Mouse (Mus musculus): ENCODE data around the gene Zfand2a. TPM values are rescaled to one million over a fixed set of nuclear protein-coding genes. Genes with fewer than 3 reads are reported as not detected.

The Zfand2a gene
- polyA plus RNA-seq, 1 experiment from 2014 or later, result 9.6 TPM

DNA sequence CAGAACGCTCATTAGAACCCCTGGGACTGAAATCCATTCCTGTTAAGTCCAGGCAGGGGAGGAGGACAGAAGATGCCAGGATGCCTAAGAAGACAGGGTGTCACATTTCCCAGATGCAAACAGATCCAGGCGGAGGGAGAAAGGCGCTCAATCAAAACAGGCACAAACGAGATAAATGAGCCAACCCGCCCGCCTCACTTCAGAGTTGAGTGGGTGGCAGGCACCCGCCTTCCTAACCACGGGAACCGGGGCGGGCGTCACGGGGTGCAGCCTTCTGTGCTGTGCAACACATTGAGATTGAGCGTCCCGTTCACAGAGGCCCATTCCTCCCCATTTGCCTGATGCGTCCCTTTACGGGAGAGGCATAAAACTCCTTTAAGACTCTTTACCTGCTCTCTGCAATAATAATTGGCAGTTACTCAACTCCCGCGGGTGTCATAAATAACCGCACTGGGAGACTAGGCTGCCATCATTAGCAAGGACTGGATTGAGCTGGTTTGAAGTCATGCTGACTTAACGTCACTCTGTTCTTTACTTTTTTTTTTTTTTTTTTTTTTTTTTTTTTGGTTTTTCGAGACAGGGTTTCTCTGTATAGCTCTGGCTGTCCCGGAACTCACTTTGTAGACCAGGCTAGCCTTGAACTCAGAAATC is 10.8 kb upstream of the Zfand2a start:
- no peaks in the 10 kb centered on the region for H3K4me1 ChIP-seq
- no peak overlapping the region for H3K4me3 ChIP-seq
- no peaks in the 10 kb centered on the region for H3K9me3 ChIP-seq
- no peak for DNase-seq (ENCODE audit: extremely low spot score, low spot score)
- WGBS, result 71% methylated on average over 22 of the region's 22 CpGs
- no peaks in the 10 kb centered on the region for H3K36me3 ChIP-seq (replicated peaks)
- no peak overlapping the region for H3K27ac ChIP-seq
- no peaks in the 10 kb centered on the region for H3K27me3 ChIP-seq (ENCODE audit: poor library complexity, severe bottlenecking)

DNA sequence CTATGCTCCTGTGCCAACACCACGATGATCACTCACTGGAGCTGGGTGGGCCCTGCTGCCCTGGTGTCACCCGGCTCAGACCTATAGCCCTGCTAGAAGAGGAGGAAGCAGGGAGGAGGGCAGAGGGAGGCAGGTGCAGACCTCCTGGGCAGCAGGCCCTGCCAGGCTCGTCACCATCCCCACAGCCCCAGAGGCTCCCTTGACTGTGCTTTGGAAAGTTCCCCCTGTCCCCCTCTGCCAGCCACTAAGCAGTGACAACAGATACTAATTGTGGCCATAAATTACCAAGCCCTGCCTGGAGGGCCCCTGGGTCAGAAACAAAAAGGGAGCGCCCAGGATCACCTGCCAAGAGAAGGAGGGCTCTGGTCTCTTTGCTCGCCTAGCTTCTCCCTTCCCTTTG is 9.3 kb upstream of the Zfand2a start:
- 72% methylated on average over 5 of the region's 5 CpGs for WGBS
- H3K27me3 ChIP-seq (ENCODE audit: poor library complexity, severe bottlenecking), result no peaks in the 10 kb centered on the region
- no peaks in the 10 kb centered on the region for H3K4me1 ChIP-seq
- H3K27ac ChIP-seq, result no peak overlapping the region
- no peaks in the 10 kb centered on the region for H3K36me3 ChIP-seq (replicated peaks)
- H3K9me3 ChIP-seq, result no peaks in the 10 kb centered on the region
- H3K4me3 ChIP-seq, result no peak overlapping the region
- no peak for DNase-seq (ENCODE audit: extremely low spot score, low spot score)

DNA sequence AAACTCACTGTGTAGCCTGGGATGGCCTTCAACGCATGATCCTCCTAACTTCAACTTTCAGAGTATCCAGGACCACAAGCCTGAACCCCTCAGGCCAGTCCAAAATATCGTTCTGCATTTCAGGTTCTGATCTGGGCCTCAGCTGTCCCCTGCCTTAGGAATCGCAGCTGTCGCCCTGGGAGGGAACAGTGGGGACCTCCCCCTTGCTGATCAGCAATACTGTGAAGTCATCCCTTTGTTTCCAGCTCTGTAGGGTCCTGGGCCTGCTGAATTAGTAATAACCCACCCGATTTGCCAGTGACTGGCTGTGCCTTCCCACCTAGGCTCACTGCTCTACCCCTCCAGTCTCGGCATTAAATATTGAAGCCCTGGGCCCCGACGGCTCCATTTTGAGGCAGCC is 7.0 kb upstream of the Zfand2a start:
- Histone ChIP-seq H3K4me1 (no peaks in the 10 kb centered on the region), H3K4me3 (no peak overlapping the region), H3K27me3 (ENCODE audit: poor library complexity, severe bottlenecking) (no peaks in the 10 kb centered on the region), H3K9me3 (peaks cover 7% of the 10 kb centered on the region), H3K27ac (no peak overlapping the region), H3K36me3 (replicated peaks) (no peaks in the 10 kb centered on the region)
- WGBS, result 64% methylated on average over 8 of the region's 8 CpGs
- no peak for DNase-seq (ENCODE audit: extremely low spot score, low spot score)

DNA sequence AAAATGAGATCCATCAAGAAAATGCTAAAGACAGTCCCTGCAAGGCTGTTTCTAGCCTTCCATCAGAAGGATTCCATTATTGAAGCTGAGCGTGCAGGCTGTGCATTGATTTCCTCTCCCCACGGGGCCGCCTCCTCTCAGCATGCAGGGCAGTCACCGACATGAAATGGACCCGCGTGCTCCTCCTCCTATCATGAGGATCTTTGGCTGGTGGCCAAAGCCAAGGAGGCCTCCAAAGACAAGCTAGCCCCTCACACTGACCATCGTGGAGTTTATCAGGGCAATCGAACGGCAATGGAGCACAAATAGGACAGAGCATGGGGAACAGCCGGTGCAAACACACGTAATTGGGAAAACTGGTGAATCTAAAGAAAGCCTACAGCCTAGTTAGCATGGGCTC is 5.8 kb upstream of the Zfand2a start:
- no peak for DNase-seq (ENCODE audit: extremely low spot score, low spot score)
- WGBS, result 90% methylated on average over 11 of the region's 11 CpGs
- Histone ChIP-seq H3K36me3 (replicated peaks) (no peaks in the 10 kb centered on the region), H3K9me3 (peaks cover 15% of the 10 kb centered on the region), H3K4me3 (no peak overlapping the region), H3K4me1 (no peaks in the 10 kb centered on the region), H3K27me3 (ENCODE audit: poor library complexity, severe bottlenecking) (no peaks in the 10 kb centered on the region), H3K27ac (no peak overlapping the region)

DNA sequence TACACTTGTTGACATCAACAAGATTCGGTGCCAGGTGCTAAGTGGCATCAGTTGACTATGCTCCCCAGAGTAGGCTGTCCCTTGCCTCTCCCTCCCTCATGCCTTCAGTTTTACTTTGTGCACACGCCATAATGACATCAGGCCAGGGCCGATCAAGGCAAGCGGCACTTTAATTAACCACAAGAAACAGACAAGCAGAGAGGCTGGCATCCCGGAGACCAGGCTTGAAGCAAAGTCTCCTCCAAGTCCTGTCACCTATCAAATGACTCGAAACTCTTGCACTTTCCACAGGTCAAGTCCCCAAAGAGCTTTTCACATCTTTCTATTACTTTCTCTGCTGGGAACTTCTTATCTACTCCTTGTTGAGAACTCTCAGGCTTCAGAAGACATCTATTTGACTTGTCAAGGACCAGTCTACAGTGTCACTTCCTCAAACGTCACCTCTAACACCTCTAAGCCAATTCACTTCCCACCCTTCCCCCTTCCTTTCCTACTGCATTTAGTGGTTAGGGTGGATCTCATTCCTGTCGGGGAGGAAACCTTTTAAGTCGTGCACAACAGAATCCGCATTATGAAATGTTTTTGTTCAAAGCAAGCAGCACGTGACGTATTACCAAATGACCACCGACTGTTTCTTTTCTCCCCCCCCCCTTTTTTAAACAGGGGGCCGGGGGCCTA is 1.0 kb downstream of the Zfand2a start:
- Histone ChIP-seq H3K9me3 (peaks cover 15% of the 10 kb centered on the region), H3K4me1 (peaks cover 17% of the 10 kb centered on the region), H3K27me3 (ENCODE audit: poor library complexity, severe bottlenecking) (no peaks in the 10 kb centered on the region), H3K27ac (peak overlapping the region; percentile 89), H3K36me3 (replicated peaks) (peaks cover 39% of the 10 kb centered on the region), H3K4me3 (peak overlapping the region; percentile 93)
- 68% methylated on average over 14 of the region's 14 CpGs for WGBS
- no peak for DNase-seq (ENCODE audit: extremely low spot score, low spot score)

DNA sequence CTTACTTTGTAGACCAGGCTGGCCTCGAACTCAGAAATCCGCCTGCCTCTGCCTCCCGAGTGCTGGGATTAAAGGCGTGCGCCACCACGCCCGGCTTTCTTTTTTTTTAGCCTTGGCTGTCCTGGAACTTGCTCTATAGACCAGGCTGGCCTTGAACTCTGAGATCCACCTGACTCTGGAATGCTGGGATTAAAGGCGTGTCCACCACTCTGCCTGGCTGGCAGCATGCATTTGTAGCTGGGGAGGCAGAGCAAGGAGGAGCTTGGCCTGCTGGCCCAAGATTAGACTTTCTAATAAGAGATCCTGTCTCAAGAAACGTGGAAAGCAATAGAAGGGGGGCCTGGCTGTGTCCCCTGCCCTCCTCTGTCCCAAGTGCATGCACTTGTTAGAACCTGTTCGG is 3.9 kb downstream of the Zfand2a start:
- Histone ChIP-seq H3K27me3 (ENCODE audit: poor library complexity, severe bottlenecking) (no peaks in the 10 kb centered on the region), H3K36me3 (replicated peaks) (peaks cover 67% of the 10 kb centered on the region), H3K27ac (no peak overlapping the region), H3K4me3 (no peak overlapping the region), H3K9me3 (no peaks in the 10 kb centered on the region; the same call in 1 of the 2 replicates), H3K4me1 (peaks cover 17% of the 10 kb centered on the region)
- WGBS, result 93% methylated on average over 10 of the region's 10 CpGs
- DNase-seq (ENCODE audit: extremely low spot score, low spot score), result no peak

DNA sequence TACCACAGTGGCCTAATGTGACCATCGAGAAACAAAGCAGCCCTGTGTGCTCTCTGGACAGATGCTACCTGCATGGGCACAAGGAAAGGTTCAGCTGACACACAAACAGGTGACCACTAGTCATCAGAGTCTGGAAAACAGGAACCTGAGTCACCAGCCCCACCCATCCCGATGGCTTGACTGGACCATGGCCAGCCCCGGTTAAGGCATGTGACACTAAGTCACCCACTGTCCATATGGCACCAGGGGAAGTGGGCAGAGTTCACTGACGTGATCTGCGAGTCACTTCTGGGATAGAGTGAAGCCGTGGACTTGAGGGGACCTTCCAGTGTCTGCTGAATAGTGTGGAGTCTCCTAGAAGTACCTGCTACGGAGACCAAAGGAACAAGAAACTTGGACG is 5.3 kb downstream of the Zfand2a start:
- WGBS, result 92% methylated on average over 8 of the region's 8 CpGs
- no peak overlapping the region for H3K27ac ChIP-seq
- DNase-seq (ENCODE audit: extremely low spot score, low spot score), result no peak
- no peak overlapping the region for H3K4me3 ChIP-seq
- H3K27me3 ChIP-seq (ENCODE audit: poor library complexity, severe bottlenecking), result no peaks in the 10 kb centered on the region
- H3K36me3 ChIP-seq (replicated peaks), result peaks cover 80% of the 10 kb centered on the region
- no peaks in the 10 kb centered on the region for H3K9me3 ChIP-seq
- peaks cover 13% of the 10 kb centered on the region for H3K4me1 ChIP-seq

DNA sequence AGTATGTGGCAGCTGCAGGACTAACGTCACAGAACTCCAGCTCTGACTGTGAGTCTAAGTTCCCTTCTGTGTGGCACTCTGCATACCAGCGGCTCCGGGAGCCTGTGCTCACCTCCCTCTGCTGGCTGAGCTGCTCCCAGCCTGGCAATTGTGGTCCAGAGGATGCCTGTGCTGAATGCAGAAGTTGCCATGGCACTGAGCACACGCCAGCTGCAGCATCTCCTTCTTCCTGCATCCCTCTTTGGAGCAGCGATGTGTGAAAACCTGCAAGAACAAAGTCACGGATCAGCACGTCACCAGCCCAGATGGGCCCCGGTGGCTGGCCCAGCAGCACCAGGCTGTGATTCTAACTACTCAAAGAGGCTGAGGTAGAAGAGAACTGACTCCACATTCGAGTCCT is 9.6 kb downstream of the Zfand2a start:
- Histone ChIP-seq H3K9me3 (no peaks in the 10 kb centered on the region), H3K4me1 (no peaks in the 10 kb centered on the region), H3K36me3 (replicated peaks) (peaks cover 93% of the 10 kb centered on the region), H3K4me3 (no peak overlapping the region), H3K27me3 (ENCODE audit: poor library complexity, severe bottlenecking) (no peaks in the 10 kb centered on the region), H3K27ac (no peak overlapping the region)
- 89% methylated on average over 9 of the region's 9 CpGs for WGBS
- no peak for DNase-seq (ENCODE audit: extremely low spot score, low spot score)

DNA sequence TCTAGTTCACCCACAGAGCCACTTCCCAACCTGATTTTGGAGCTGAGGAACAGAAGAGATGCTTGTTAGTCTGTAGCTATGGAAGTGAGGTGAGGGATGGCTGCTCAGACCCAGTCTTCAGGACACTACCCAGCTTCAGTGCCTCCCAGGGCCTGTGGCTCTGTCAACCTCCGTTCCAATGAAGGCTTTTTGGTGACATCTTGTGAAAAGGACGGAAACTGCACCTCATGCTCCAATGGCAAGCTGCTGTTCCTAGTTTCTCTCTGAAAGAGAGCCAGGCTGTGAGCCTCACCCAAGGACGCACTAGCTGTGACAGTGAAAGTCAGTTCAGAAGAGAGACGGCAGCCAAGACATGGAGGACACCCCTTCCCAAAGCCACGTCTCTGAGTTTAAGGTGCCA is 16.4 kb downstream of the Zfand2a start:
- no peak for DNase-seq (ENCODE audit: extremely low spot score, low spot score)
- H3K27ac ChIP-seq, result no peak overlapping the region
- H3K4me1 ChIP-seq, result no peaks in the 10 kb centered on the region
- H3K27me3 ChIP-seq (ENCODE audit: poor library complexity, severe bottlenecking), result no peaks in the 10 kb centered on the region
- H3K36me3 ChIP-seq (replicated peaks), result peaks cover 27% of the 10 kb centered on the region
- H3K4me3 ChIP-seq, result no peak overlapping the region
- H3K9me3 ChIP-seq, result no peaks in the 10 kb centered on the region
- 52% methylated on average over 5 of the region's 5 CpGs for WGBS

DNA sequence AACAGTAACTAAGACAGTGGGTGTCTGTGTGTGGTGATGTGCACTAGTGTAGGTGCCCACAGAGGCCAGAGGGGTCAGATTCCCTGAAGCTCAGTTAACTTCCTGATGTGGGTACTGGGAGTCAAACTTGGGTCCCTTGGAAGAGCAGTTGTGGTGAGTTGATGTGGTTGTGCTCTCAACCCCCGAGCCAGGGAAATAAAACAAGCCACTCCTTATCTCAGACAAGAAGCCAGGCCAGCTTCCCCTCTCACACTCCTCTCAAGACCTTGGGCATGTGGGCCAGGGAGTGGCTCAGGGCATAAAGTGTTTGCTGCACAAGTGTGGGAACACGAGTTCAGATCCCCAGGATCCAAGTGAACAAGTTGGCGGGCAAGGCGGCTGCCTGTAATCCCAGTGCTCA is 17.5 kb downstream of the Zfand2a start:
- DNase-seq (ENCODE audit: extremely low spot score, low spot score), result no peak
- WGBS, result 76% methylated on average over 4 of the region's 4 CpGs

DNA sequence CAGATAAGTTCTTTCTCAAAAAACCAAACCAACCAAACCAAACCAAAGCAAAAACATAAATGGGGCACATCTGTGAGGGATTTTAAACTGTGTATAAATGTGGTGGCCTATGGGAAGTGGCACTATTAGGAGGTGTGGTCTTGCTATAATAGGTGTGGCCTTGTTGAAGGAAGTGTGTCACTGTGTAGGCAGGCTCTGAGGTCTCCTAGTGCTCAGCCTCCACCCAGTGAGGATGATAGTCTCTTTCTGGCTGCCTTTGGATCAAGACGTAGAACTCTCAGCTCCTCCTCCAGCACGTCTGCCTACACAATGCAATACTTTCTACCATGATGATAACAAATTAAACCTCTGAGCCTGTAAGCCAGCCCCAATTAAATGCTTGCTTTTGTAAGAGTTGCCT is 18.0 kb downstream of the Zfand2a start:
- H3K27ac ChIP-seq, result no peak overlapping the region
- no peaks in the 10 kb centered on the region for H3K9me3 ChIP-seq
- H3K4me1 ChIP-seq, result no peaks in the 10 kb centered on the region
- peaks cover 11% of the 10 kb centered on the region for H3K36me3 ChIP-seq (replicated peaks)
- H3K4me3 ChIP-seq, result no peak overlapping the region
- 83% methylated on average over 2 of the region's 2 CpGs for WGBS
- H3K27me3 ChIP-seq (ENCODE audit: poor library complexity, severe bottlenecking), result no peaks in the 10 kb centered on the region
- DNase-seq (ENCODE audit: extremely low spot score, low spot score), result no peak

More for the DNA sequence above, 17.5 kb downstream of the Zfand2a start:
- Histone ChIP-seq H3K27ac (no peak overlapping the region), H3K4me3 (no peak overlapping the region), H3K9me3 (no peaks in the 10 kb centered on the region), H3K4me1 (no peaks in the 10 kb centered on the region), H3K36me3 (replicated peaks) (peaks cover 15% of the 10 kb centered on the region), H3K27me3 (ENCODE audit: poor library complexity, severe bottlenecking) (no peaks in the 10 kb centered on the region)

DNA sequence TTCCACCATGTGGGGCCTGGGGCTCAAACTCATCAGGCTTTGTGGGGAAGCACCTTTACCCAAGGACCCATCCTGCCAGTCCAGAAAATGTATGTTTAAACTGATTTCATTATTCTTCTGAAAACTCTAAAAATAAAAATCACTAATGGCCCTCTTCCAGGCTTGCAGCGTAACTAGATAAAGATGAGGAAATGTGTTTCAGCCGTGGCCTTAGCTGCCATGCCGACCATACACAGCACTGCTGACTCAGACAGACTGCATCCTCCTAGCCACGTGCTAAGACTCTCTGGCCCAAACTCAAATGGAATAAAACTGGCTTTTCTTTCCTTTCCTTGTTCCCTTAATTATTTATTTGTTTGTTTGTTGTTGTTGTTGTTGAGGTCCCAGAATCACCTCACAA is 19.5 kb downstream of the Zfand2a start:
- H3K4me3 ChIP-seq, result no peak overlapping the region
- no peak for DNase-seq (ENCODE audit: extremely low spot score, low spot score)
- H3K36me3 ChIP-seq (replicated peaks), result 0 out of 2 replicates have a peak, but pooled peaks cover 2% of the 10 kb centered on the region
- H3K27me3 ChIP-seq (ENCODE audit: poor library complexity, severe bottlenecking), result no peaks in the 10 kb centered on the region
- H3K9me3 ChIP-seq, result no peaks in the 10 kb centered on the region
- no peak overlapping the region for H3K27ac ChIP-seq
- H3K4me1 ChIP-seq, result peaks cover 10% of the 10 kb centered on the region
- WGBS, result 83% methylated on average over 4 of the region's 4 CpGs

DNA sequence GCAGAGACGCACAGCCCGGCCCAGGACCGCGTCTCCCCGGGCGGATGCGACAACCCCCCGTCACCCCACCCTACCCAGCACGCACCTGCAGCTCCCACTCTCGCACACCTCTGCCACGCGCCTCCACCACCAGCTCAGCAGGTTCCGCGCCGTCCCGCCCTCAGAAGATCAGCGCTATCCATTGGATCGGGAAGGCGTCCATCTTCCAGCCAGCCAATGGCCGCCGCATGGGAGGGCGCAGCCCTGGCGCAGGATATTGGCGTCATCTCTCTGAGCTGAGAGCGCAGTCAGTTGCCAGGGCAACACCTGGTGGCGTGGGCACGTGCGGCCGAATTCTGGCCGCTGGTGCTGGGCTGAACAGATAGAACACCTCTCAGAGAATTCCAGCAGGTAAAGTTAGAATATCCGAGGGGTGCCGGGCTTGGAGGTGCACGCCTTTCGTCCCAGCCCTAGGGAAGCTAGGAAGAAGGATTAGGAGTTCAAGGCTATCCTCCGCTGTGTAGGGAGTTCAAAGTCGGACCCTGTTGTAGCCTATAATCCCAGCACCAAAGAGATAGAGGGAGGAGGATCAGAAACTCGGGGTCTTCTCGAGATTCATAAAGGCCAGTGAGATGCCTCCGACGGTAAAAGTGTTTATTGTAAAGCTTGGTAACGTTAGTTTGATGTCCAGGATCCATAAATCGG is 23.8 kb downstream of the Zfand2a start, which contains the start of gene 3110082I17Rik:
3110082I17Rik (minus strand) TSS at position 144 of the 684 bp plus-strand sequence.
- Histone ChIP-seq H3K9me3 (no peaks in the 10 kb centered on the region), H3K4me1 (peaks cover 24% of the 10 kb centered on the region), H3K27ac (peak within 1 kb of the TSS; percentile 83), H3K36me3 (replicated peaks) (peaks cover 20% of the 10 kb centered on the region), H3K27me3 (ENCODE audit: poor library complexity, severe bottlenecking) (no peaks in the 10 kb centered on the region), H3K4me3 (peak within 1 kb of the TSS; percentile 84)
- peak; percentile 97 for DNase-seq (ENCODE audit: extremely low spot score, low spot score)
- WGBS, result 3% methylated on average over 42 of the region's 42 CpGs

Measured in forebrain, embryonic 10.5 days (tissue).